Comparison of ENCODE assay signal across 18 mouse cellular contexts in genomic region chr17:44653081-44653480, GRCm38 (mm10).
DNase-seq lines count a peak whose midpoint lies in the region; ATAC-seq lines count a peak whose summit lies in the region.
"Had no signal": no experiment of that assay in that cellular context is flagged by ENCODE, and none has a peak within 500 bp of the region (broad histone marks: within the 10 kb centered on the region; RNA-seq: fewer than 3 reads in every experiment).

No protein-coding gene starts in this region.

- ATAC-seq in inflammation-experienced regulatory T-cells, adult 6 months = no peak
- ATAC-seq: forebrain, postnatal 0 days; intestine, embryonic 16.5 days had no signal

- DNase-seq in 3134 (ENCODE audit: extremely low read depth, insufficient read length, low spot score) = peak; percentile 45
- DNase-seq in CD4-positive helper T cell, adult 2 months (ENCODE audit: low read depth, low spot score) = peak; percentile 25
- peak; percentile 66 for DNase-seq in adrenal gland, postnatal 14 days
- peak; percentile 65 for DNase-seq in lung, postnatal 36 days
- DNase-seq in ovary, postnatal 36 days (ENCODE audit: low spot score) = no peak
- DNase-seq in thymus, postnatal 4 days = no peak
- DNase-seq in layer of hippocampus, postnatal 10 days (ENCODE audit: low spot score in 2 of 2) = no peak
- DNase-seq: cerebellum, adult 11-12 months; forebrain, postnatal 0 days; gastrocnemius, adult 2 months; heart, adult 18-20 months; heart, postnatal 10 days; liver, embryonic 13.5 days; midbrain, embryonic 14.5 days; spleen, adult 18-20 months; thymus, adult 2 months had no signal

Comparison
In these comparisons a context has a peak if more than half of its experiments do, and no peak if none do; other contexts are left out.
1. DNase-seq: peak in 3134 (single experiment), CD4-positive helper T cell, adult 2 months (single experiment), adrenal gland, postnatal 14 days (single experiment) and lung, postnatal 36 days (single experiment); none in ovary, postnatal 36 days (single experiment), thymus, postnatal 4 days (single experiment) and layer of hippocampus, postnatal 10 days (0 of 2).